Mouse (Mus musculus): ENCODE measurements at regions not wholly inside any gene's neighbourhood (a gene's known extent, or its start where the extent isn't known, plus 50 kb on each side); places are given as distances from the start of the nearest gene placed in this dataset.

- no peak for TF ChIP-seq CHD2 (IDR thresholded peaks at IDR 0.05; ENCODE audit: low read depth, low read length)
- no peak for TF ChIP-seq ZC3H11A (IDR thresholded peaks at IDR 0.05; ENCODE audit: borderline replicate concordance, low read depth, low read length)
Observed at GRCm38 (mm10) chr13:110802841-110803240, 408.0 kb downstream of the Plk2 start.

Data from ES-E14 (cell line).